Mouse (Mus musculus) ES-CJ7 (cell line): ENCODE data around the gene Prss8.
A peak's percentile ranks its signal among the peaks of the same experiment; 100 is the strongest.
"Not testable (repeated sequence)": the region's sequence is repeated elsewhere in the genome, so short reads cannot be mapped to it uniquely, and the experiment has no call there.

Source experiments
- DNase-seq: peaks from one replicate; pipeline ENCODE4 v3.0.0; 2011; ENCODE audit warnings: low read depth, low spot score

The Prss8 gene

GRCm38 (mm10) chr7:127929923-127930322 lies at the start of gene Prss8:
Gene Prss8, minus strand, starts transcription at chr7:127930104.
- no peak for DNase-seq

GRCm38 (mm10) chr7:127978856-127979255 lies 49.0 kb upstream of the Prss8 start:
- no peak for DNase-seq

GRCm38 (mm10) chr7:127974413-127974930 lies 44.6 kb upstream of the Prss8 start:
- DNase-seq: no peak

DNA sequence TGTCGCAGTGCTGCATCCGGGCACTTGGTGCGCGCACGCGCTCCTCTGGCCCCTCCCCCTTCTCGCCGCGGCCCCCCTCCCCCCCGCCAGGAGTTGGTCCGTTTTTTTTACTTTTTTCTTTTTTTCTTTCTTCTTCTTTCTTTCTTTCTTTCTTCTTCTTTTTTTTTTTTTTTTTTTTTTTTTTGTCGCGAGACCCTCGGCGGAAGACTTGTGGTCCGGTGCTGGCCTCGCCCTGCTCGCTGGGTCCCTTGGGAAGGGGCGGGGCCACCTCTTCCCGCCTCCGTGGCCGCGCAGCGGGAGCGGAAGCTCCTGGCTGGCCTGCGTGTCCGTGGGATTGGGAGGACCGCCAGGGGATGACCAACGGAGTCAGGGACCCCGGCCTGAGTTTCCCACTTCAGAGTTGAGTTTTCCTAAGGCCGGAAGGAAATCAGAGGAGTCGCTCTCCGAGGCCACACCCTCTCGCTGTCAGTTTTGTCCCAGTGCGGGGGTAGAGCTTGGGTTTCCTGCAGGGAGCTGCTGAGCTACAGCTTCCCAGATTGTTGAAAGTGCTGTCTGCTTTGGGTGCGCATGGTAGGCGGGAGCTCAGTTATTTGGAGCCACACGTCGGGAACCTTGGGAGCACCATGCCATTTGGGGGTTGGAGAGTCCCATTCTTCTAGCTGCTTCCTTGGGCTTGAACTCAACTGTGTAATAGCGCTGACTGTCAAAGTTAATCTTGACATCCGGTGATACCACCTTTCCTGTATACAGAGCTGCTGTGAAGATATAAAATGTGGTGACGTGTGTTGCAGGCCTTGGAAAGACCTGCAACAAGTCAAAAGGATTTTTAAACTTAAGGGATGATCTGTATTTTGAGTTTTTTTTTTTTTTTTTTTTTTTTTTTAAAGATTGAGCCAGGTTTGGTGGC lies 38.3 kb upstream of the Prss8 start:
- peak; percentile 72 for DNase-seq

- DNase-seq: peak; percentile 95
Measured at GRCm38 (mm10) chr7:127967004-127967921, 37.4 kb upstream of the Prss8 start, which contains the start of gene Fus. Gene Fus, plus strand, starts transcription at chr7:127967457.

GRCm38 (mm10) chr7:127966371-127966918 lies 36.5 kb upstream of the Prss8 start:
- peak; percentile 51 for DNase-seq

- no peak for DNase-seq
Measured at GRCm38 (mm10) chr7:127959364-127959763, 29.5 kb upstream of the Prss8 start.

DNA sequence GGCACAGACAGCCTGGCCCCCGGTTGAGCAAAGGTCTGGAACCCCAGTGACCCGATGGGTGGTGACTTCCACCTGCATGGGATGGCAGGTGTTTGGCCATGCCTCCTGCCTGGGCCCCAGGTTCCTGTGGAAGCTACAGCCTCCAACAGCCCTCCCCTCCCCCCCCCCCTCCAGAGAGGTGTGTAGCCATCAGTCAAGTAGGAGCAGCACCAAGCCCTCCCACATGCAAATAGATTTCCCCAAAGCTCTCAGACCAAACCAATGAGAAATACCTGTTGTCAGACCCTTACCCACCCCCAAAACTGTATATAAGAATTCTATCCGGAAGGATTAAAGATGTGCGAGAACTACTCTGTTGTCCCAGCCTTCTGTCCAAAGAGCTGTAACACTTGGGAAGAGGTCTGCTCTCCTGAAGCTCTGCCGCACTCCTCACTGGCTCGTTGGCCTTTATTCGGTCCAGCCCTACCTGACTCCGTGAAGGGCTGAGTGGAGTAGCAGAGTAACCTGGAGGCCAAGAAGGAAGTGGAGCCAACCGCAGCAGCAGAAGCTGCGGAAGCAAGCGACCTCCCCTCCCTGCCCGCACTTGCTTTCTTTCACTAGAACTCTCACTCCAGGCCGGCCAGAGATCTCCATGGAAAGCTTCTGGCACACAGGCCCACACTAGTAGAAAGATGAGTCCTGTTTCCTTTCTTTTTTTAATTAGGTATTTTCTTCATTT lies 23.1 kb upstream of the Prss8 start:
- DNase-seq: no peak

GRCm38 (mm10) chr7:127946470-127947023 lies 16.6 kb upstream of the Prss8 start, which contains the start of gene Prss36:
Gene Prss36, minus strand, starts transcription at chr7:127946725.
- DNase-seq: no peak

GRCm38 (mm10) chr7:127944614-127945013 lies 14.7 kb upstream of the Prss8 start:
- DNase-seq: no peak

- DNase-seq: not testable (repeated sequence)
Measured at GRCm38 (mm10) chr7:127942097-127942496, 12.2 kb upstream of the Prss8 start.

DNA sequence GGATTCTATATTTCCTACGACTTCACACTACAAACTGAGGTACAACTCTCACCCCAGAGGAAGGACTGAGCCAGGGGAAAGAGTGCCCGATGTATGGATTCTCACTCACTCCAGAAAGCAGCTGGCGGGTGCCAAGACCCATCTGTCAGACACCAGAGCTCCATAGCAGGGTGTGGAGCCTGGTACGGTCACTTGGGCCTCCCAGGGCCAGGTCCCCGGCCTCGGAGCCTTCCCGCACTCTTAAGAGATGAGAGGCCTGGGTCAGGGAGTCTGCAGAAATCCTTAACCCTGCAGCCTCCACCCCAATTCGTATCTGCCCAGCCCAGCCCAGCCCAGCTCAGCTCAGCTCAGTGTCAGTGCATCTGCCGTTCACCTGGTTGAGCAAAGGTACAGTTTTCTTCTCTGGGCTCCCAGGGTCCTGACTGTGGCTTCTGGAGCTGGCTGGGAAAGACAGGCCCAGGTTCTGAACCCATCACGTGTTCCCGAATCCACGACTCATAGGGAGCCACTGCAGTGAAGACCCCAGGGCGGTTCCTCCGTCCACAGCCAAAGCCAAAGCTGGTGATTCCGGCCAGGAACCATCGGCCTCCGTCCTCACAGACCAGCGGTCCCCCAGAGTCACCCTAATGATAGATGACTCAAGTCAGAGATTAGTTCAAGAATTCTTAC lies 6.4 kb upstream of the Prss8 start:
- no peak for DNase-seq

DNA sequence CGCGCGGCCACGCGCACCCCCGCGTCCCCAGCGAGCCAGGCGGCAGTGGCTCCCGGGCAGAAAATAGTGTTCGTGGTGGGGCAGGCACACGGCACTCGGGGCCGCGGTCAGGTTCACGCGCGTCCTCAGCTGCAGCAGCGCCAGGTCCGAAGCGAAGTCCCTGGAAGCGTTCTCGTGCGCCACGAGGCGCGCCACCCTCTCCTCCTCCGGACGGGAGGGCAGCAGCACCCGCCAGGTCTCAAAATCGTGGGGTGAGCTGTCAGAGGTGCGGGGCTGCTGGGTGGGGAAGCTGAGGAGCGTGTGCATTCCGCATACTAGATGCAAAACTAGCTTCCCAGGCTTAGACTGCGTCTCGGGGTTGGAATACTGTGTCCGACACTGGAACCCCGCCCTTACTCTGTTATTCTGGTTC lies 5.8 kb upstream of the Prss8 start:
- DNase-seq: peak; percentile 54

- DNase-seq: peak; percentile 97
Measured at GRCm38 (mm10) chr7:127935028-127935722, 5.3 kb upstream of the Prss8 start.

DNA sequence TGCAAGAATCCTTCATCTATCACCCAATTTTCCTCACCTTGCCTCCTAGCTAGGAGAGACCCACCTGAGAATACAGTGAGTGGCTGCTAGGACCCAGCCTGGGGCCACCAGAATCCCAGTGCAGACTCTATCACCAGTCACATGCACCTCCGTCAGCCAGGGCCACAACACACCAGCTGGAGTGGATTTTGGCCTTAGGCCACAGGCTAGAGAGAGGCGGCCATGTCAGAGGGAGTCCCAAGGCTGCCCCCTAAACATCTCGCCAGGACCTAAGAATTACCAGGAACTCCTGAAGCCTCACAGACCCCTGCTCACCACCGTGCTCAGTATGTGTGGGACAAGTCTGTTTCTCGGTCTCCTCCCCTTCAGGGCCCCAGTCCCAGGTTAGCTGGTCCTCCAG lies 4.2 kb upstream of the Prss8 start:
- no peak for DNase-seq

- DNase-seq: peak; percentile 80
Measured at GRCm38 (mm10) chr7:127932273-127933031, 2.5 kb upstream of the Prss8 start.

- DNase-seq: peak; percentile 53
Measured at GRCm38 (mm10) chr7:127931351-127932135, 1.6 kb upstream of the Prss8 start.

GRCm38 (mm10) chr7:127930636-127931035 lies 732 bp upstream of the Prss8 start:
- DNase-seq: no peak
